Mouse (Mus musculus) left cerebral cortex, adult 18-20 months (tissue): ENCODE measurements at regions not wholly inside any gene's neighbourhood (a gene's known extent, or its start where the extent isn't known, plus 50 kb on each side); places are given as distances from the start of the nearest gene placed in this dataset.

ENCODE experiments used
- DNase-seq, 2 experiments: peaks; one replicate each; pipeline ENCODE4 v3.0.0; 2021 to 2022; ENCODE audit warnings: low spot score in 2 of 2, mixed read lengths in 1 of 2

DNA sequence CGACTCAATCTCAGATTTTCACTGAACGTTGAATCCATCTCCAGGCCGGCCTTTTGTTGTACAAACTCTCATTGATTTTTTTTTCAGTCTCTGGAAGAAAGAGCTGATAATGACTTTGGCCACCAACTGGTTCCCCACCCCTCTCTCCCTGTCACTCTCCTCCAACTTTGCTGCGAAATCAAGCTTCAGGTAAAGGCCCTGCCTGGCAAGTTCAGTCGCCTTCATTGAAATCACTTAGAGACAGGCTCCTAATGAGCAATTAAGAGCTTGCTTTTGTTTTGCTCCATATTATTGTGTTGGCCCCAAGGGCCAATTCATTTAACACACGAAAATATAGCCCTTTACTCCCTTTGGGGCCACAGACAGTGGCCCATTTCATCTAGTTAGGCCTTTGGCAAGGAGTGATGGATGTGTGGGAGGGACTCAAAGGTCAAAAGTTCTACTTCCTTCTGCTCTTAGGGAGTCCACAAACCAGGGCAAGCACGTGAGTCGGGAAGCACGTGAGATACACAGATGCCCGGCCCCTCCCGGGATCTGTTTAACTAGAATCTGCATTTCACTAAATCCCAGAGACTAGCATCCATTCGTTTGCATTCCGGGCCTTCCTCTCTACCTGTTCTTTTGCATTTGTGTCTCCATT lies 120.0 kb downstream of the Dact1 start:
- no peak for DNase-seq

DNA sequence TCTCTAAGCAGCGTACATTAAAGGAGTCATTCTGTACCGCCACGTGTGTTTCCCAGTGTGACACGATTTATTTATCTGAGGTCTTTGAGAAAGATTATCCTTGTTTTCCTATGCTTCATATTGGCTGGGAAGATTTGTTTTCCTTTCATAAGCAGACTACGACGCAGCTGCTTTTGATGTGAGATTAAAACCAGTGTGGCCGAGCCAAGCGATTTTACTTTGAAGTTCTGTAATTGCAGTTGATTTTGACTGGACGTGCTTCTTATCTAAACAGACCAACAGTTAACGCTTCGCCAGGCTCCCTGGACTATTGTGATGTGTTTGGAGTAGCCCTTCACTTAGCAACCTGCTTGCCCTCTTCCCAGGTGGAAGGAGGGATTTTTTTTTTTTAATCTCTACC lies 120.6 kb downstream of the Dact1 start:
- DNase-seq, result no peak

DNA sequence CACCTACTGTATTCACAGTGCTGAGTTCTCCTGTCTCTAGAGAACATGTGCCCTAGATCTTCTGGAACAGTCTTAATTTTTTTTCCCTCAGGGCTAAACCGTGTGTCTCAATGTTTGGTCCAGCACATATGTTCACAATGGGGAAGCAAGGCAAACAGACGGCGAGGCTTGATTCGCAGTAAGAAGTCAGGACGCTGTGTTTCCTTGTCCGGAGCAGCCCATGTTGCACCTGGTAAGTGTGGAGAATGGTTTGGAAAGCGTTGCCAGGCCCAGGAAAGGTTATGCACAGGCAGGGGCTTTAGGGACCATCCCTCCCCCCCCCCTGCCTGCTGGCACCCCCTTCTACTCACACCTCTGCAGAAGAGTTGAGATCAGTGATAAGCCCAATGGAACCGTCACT lies 121.4 kb downstream of the Dact1 start:
- DNase-seq, result no peak

DNA sequence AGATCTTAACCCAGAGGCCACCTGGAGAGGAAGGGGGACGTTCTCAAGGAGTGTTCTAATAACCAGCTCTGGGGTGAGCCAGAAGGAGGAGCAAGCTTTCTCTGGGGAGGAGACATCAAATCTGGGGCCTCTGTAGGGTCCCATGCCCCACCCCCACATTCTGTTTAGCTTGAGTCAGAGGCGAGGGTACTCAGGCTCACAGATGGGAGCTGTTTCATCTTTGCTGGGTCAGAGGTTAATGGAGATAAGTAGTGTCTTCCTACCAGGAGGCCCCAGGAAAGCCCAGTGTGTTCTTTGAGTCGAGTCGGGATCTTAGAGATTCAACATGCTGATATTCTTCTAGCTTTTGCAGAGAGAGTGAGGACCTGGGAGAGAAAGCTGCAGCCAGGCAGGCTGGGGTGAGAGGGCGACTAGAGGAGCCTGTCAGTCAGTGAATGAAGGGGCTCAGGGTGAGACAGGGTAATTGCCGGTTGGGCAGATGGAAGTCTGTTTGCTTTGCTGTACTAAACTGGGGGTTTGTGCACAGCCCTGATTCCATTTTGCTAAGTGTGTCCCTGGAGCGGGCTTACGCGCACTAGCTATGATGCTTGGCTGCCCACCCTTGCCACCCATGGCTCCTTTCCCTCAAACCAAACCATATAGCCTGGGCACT lies 124.0 kb downstream of the Dact1 start:
- no peak for DNase-seq

DNA sequence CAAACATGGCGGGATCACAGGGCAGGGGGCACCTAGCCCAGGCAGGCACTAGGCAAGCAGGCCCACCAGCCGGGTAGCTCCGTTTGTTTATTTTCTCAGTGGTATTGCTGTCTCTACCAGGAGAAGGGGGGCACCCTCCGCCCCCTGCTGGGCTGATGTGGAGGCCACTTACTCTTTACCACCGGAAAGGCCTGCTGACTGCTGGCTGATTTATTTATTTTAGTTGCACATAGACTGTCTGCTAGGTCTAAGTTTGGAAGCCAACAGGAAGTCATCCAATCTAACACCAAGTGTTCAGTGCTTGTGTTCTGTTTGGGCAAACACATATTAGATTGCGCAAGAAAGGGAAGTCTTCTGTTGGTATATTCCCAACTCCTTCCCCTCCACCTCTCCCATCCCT lies 128.6 kb downstream of the Dact1 start:
- DNase-seq, result no peak

DNA sequence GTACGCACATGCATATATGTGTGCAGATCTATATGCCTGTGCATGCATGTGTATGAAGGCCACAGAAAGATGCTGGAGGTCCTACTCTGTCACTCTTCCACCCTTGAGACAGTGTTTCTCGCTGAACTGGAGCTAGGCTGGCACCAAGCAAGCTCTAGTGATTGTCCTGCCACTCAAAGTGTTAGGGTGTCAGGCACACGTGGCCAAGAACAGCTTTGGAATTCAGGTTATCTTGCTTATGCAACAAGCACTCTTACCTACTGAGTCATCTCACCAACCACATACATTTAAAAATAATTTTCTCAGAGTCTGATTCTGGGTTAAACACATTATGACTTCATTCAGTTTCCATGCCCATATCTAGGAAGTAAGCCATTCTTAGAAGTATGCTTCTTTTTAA lies 131.2 kb downstream of the Dact1 start:
- DNase-seq, result peak in 1 of 2 experiments; percentile 17

DNA sequence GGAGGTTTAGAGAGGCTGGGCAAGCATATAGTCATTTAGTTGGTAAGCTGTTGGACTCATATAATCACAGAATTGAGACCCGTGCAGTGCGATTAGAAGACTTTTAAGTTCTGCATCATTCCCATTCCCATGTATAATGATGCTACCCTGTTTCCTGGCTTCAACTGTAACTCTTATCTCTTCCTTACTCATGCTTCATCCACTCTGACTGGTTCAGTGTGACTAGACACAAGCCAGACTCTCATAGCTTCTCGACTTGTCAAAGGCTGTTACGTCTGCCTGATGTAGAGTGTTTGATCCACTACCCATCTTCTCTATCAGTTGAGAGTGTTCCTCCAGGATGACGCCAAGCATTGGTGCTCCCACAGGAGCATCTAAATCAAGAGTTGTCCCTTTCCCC lies 131.6 kb downstream of the Dact1 start:
- DNase-seq, result no peak

DNA sequence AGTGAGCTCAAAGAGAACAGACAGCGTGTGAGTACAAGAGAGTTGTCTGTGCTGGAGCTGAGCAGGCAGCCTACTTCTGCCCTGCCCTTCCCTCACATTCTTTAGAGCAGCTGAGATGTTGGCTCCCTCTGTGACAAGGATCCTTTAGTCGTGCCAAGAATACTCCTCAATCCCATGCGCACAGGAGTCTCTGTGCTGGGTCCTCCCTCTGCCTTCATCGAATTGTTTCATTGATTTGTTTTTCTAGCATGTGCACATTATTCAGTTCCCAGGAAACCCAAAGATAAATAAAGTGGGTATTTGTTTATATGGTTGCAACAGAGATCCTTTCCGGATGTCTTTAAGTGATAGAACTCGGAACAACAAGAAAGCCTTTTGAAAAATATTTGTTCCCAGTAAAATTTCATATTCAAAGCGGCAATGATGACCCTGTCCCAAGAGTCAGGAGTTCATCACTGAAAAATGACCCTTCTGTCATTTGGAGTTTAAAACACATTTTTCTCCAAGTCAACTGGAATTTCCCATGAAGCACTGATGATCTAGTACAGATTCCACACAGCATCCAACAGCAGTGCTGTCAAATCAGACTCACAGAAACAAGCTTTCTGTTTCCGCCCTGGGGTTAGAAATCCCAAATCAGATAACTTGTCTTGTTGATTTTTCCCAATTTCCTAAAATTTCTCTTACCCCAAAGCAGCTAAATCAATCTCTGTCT lies 136.7 kb downstream of the Dact1 start:
- no peak for DNase-seq

DNA sequence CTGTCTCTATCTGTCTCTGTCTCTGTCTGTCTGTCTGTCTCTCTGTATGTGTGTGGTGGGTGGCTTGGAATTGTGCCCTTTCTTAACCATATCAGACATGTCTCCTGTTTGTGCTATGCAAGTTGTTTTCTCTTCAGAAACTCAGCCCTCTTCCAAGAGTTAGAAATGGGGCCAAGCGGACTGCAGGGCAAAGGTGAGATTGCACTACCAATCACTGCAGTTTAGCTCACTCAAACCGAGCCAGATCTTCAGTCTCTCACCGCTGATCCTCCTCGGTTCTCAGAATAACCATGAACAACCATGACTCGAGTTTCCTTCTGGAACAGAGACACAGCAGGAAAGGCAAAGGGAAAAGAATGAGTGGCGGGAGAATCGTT lies 137.2 kb downstream of the Dact1 start:
- no peak for DNase-seq

DNA sequence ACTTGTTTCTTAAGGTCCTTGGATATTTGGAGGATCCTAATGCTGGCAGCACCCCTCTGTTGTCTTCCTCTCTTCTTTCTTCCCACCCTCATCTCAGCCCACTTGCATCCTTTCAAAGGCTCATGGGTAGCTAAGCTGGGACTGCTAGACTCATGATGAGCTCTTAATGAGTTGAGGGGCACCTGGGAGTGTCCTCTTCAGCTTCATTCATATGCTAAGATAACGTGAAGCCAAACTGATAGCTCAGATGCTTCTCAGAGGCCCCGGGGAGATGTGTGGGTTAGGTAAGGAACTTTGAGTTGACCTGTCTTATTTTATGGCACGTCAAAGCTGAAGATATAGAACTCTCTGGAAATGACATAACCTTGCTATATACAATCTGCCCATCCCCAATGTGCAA lies 139.3 kb downstream of the Dact1 start:
- DNase-seq, result no peak

DNA sequence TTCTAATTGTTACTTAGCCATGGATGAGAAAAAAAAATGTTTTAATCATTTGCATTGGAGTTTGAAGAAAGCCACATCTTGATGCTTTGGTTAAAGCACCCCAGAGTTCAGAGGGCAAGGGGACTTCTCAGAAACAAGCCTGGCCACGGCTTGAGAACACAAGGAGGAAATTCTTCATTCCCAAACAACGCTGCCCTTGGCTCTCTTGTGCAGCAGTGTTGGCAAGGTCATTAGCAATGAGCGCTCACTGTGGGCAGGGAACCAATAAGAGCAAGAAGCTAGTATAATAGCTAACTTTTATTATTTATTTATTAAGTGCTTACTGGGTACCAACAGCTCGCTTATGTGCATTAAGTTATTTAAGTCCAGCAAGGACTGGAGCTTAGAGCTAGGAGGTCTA lies 140.4 kb downstream of the Dact1 start:
- no peak for DNase-seq

DNA sequence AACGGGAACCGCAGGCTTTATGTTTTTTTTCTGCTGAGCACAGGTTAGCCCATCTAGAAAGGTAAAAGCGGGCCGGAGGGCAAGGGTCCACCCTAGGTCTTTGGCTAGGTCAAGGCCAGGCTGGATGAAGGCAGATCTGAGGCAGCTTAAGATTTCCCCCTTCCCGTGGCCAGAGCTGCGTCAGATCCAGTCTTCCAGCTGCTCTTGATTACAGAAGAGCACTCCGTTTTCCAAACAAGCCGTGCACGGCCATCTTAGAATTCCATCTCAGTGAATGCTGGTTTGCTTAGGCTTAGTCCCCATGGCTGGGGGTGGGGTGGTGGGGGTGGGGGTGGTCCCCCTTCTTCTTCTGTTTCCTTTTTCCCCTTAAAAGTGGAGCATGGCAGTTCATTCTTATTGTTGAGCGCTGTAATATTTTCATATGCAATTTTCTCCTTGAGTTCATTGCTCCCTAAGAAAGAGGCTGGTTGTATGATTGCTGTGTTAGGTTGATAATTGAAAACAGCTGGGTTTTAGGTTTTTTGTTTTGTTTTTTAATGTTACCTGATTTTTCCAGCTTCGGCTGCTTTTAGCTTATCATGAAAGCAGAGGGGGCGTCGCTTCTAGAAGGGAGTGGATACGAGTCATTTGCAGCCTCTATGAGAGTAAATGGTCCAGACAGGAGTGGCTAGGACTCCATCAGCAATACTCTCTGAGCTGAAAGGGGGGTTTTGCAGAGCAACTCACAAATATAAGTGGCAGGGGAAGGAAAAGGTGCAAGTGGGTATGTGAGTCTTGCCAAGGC lies 141.2 kb downstream of the Dact1 start:
- no peak for DNase-seq

DNA sequence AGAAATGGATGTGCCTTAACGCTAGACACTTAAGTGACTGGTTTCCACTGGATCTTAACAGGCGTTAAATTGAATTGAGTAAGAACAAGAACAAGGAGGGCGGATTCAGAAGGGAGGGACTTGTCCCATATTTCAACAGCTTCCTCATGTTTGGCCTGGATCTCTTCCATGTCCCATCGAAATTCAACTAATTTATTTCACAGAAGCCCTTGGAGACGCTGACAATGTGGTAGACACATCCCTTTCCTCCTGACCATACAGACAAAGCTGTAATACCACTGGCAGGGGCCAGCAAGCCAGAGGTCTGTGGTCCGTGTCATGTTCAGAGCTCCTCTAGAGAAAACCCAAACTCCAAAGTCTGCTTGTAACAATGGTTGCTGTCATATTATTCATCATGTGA lies 147.2 kb downstream of the Dact1 start:
- no peak for DNase-seq

DNA sequence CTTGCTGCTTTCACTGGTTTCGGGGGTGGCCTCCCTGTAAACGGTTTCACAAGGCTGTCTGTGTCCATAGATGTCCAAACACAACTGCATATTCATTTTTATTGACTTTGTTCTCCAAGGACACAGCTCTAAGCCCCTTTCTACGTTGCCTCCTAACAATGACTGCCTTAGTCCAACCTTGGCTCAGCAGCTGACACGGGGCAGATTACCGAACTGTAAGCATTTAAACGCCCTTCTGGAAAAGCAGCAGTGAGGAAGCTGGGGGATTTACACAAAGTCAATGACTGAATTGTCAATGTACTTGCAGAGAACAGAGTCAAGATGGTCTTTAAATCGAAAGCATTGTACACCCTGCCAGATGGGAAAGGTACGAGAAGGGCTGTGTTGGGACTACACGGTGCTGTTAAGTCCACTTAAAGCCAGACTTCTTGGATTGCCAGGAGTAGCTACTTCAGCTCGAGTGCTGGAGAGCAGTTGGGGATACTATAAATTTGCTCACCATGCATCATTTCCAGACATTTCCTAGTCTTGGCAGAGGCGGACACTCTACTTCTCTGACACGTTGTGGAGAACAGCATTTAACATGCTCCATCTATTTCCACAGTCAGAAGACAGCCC lies 149.0 kb downstream of the Dact1 start:
- no peak for DNase-seq

DNA sequence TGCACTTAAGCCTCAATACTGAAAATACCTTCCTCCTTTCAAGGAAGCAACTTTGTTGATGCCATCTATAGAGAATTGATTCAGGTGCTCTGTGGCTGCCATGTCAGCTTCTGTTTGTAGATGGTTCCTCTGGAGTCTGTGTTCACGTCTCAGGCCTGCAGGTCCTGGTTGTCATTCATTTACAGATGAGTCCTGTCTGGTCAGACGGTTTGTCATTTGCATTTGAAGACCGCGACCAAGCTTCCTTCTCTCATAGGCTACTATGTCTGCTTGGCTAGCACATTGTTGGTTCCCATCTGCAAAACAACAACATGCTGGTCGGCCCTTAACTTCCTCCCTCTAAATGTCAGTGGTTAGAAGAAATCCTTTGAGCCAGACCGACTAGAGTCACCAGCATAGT lies 151.0 kb downstream of the Dact1 start:
- no peak for DNase-seq

DNA sequence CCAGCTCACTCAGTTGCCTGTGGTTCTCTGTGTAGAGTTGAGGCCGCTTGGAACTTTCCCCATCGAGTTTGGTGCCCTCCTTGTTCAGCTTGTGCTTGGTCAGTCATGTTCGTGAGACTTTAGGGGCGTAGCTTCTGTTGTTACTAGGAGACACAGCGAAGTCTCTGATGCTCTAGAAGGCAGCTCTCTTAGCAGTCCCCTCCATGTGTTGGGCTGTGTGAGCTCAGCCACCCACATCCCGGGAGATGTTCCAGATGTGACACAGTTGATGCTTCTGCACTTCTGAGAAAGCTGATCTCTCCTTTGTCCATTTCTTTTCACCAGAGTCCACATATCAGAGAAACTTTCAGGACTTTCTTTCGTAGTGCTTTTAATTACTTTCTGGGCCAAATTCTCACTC lies 158.1 kb downstream of the Dact1 start:
- DNase-seq, result no peak

DNA sequence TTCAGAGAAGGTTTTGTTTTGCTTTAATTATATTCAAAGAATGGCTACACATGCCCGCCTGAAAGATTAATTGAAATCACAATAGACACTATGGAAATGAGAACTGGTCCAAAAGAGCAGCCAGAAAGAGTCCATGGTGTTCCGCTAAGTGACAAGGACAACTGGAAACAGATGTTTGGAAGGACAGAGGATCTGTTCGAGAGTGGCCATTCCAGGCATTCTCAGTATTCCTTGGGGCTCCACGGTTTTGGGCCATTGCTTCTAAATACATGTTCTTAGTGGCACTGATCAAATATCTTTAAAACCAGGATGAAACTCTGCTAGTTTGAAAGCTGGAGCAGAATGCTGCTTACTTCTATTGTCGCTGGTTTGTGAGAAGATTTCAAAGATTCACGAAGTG lies 158.6 kb downstream of the Dact1 start:
- no peak for DNase-seq

DNA sequence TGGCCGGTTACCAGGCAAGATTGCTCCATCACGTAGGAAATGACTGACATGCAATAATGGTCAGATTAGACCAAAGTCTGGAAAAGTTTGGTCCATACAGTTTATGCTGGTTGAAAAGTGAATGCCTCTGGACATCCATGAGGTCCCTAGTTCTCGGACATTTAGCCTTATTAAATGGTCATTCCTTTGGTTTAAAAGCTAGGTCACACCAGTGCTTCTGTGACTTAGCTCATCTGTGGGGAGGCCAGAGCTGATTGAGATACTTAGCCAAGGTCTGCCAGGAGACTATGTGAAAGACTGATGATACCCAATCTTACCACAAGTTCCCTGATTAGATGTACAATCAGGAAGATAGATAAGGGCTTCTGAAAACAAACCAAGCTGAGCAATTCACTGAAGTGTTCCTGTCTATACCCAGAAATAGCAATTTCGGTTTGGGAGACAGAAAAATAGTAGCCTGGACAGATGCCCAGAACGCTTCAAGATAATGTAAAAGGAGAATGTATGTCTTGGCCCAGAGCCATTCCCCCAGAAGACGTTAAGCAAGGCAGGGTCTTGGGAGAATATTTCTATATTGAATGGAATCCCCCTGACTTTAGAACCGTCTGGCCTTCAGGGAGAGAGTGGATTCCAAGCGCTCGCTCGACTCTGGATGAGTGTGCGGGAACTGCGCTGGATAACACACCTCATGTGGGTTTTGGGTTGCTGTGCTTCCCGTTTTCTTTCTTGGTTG lies 161.5 kb downstream of the Dact1 start:
- no peak for DNase-seq

DNA sequence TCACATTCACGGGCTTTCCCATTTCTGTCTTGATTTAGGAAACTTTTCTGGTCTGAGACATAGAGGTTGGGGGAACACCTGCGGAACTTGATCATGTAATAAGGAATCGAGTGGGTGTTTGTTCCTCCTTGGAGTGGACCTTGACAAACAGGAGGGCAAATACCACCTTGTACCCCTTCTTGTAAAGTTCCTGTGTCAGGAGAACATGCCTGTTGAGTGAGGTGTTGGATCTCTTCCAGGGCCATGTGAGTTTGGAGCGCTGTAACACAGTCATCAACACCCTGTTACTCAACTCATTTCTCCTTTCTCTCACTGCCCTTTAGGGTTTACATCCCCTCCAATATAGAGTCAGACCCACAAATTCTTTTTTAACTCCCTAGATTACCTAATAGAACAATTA lies 162.0 kb downstream of the Dact1 start:
- no peak for DNase-seq

DNA sequence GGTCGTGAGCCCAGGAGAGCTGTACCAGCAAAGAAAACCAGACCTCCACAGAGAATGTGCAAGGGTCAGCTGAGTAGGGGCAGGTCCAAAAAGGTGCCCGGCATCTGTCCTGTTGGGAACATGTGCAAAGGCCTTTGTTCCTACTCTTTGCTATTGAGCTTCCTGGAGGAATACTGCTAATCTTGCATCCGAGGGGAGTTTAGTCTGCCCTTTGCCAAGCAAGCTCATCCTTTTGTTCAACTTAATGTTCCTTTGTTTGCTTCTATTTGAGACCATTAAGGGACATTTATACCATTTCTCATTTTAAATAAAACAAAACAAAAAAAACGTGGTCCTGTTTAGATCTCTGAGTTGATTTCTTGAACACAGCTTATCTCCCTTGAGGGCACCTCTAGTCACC lies 166.6 kb downstream of the Dact1 start:
- DNase-seq, result no peak

DNA sequence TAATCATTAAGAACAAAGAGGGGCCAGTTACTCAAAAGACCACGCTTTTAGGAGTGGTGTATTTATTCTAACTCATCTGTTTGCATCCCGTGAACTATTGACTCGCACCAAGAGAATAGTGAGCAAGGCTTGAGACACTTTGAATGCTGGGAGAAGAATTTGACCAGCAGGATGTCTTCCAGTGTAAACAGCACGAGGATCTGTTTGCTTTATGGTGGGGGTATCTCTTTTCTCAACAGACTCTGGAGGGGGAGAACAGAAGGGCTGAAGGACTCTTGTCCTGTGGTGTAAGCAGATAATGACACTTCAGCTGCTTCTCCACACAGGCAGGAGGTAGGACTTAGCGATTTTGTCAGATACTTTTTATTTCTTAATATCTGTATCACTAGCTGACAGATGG lies 168.0 kb downstream of the Dact1 start:
- DNase-seq, result no peak
